Mouse (Mus musculus) cortical plate, adult 2 months (tissue): ENCODE measurements around the gene Acot5. TPM values are rescaled to one million over a fixed set of nuclear protein-coding genes. Genes with fewer than 3 reads are reported as not detected.

Experiments used
- H3K27ac ChIP-seq: fragments of 200-500 bp; 2 replicates; pipeline ENCODE4 v1.5.1; 2012; ENCODE audit warnings: low read length, control low read depth, inconsistent platforms; ENCODE audit not compliant: insufficient read depth
- H3K4me1 ChIP-seq: fragments of 200-500 bp; 2 replicates; pipeline ENCODE4 v1.6.1; 2011; ENCODE audit warnings: low read length; ENCODE audit not compliant: control insufficient read depth, insufficient read depth
- H3K4me3 ChIP-seq: fragments of 200-500 bp; 2 replicates; pipeline ENCODE4 v1.5.1; 2011; ENCODE audit warnings: mild to moderate bottlenecking, low read length, control low read depth; ENCODE audit not compliant: insufficient read depth
- CTCF ChIP-seq: fragments of 200-500 bp; IDR thresholded peaks from 2 replicates; pipeline ENCODE4 v1.5.1; 2011; ENCODE audit warnings: mild to moderate bottlenecking, control low read depth, low read length; ENCODE audit not compliant: insufficient read depth; ENCODE audit errors: extremely low read depth
- POLR2A ChIP-seq: fragments of 200-500 bp; IDR thresholded peaks from 2 replicates; pipeline ENCODE4 v1.6.1; 2011; ENCODE audit warnings: mild to moderate bottlenecking, low read length, control low read depth; ENCODE audit not compliant: insufficient read depth; ENCODE audit errors: extremely low read depth
- polyA plus RNA-seq: library from polyadenylated mRNA; depleted of rRNA; stranded (reverse); fragments of >200 nt; gene quantifications from 2 replicates; pipeline ENCODE4 v1.2.3, GENCODE M21; 2012; rRNA removed

Acot5 gene
- polyA plus RNA-seq, 1 experiment, result 4.1 TPM

- Histone ChIP-seq H3K4me1 (no peaks in the 10 kb centered on the region; the same call in 1 of the 2 replicates), H3K4me3 (no peak overlapping the region), H3K27ac (no peak overlapping the region)
- no peak for TF ChIP-seq POLR2A
- TF ChIP-seq CTCF, result no peak
Observed at GRCm38 (mm10) chr12:84119584-84119983, 50.5 kb downstream of the Acot5 start.

Other genes starting within 250 kb of the Acot5 start
- 69.6 and 74.6 TPM in 2 replicates for gene Numb, start 147.4 kb upstream of the Acot5 start, polyA plus RNA-seq
- 11.5 and 11.8 TPM in 2 replicates for gene Riox1, start 118.7 kb upstream of the Acot5 start, polyA plus RNA-seq
- gene Heatr4, start 84.5 kb upstream of the Acot5 start, polyA plus RNA-seq, result 0.02 and 0.04 TPM in 2 replicates
- gene Acot2, start 81.5 kb upstream of the Acot5 start, polyA plus RNA-seq, result 7.3 and 8.0 TPM in 2 replicates
- 15.5 and 16.4 TPM in 2 replicates for gene Acot1, start 59.8 kb upstream of the Acot5 start, polyA plus RNA-seq
- gene Acot4, start 30.9 kb upstream of the Acot5 start, polyA plus RNA-seq, result 1.5 and 1.9 TPM in 2 replicates
- not detected in 2 replicates for gene Gm49366, start 30.4 kb upstream of the Acot5 start, polyA plus RNA-seq
- 1.3 and 1.9 TPM in 2 replicates for gene Acot3, start 17.2 kb upstream of the Acot5 start, polyA plus RNA-seq
- gene Acot6, start 31.3 kb downstream of the Acot5 start, polyA plus RNA-seq, result 5.0 TPM in 2 replicates
- gene Dnal1, start 45.0 kb downstream of the Acot5 start, polyA plus RNA-seq, result 46.6 and 48.0 TPM in 2 replicates
- gene Pnma1, start 79.2 kb downstream of the Acot5 start, polyA plus RNA-seq, result 3.0 and 3.7 TPM in 2 replicates
- 6.9 and 7.3 TPM in 2 replicates for gene Elmsan1, start 149.6 kb downstream of the Acot5 start, polyA plus RNA-seq
- 30.3 and 31.0 TPM in 2 replicates for gene Ptgr2, start 215.9 kb downstream of the Acot5 start, polyA plus RNA-seq
- 36.0 and 36.4 TPM in 2 replicates for gene Zfp410, start 247.5 kb downstream of the Acot5 start, polyA plus RNA-seq